Mouse (Mus musculus): ENCODE results near the gene Nckap5l. TPM values are rescaled to one million over a fixed set of nuclear protein-coding genes. Genes with fewer than 3 reads are reported as not detected.

The Nckap5l gene
- polyA plus RNA-seq, 2 experiments, result 14.1 to 24.4 TPM

- Histone ChIP-seq H3K27me3 (ENCODE audit: control insufficient read depth, insufficient read depth, low read length) (no peaks in the 10 kb centered on the region), H3K4me2 (replicated peaks; ENCODE audit: low read depth, low read length, severe bottlenecking) (no peak overlapping the region), H3K9me3 (ENCODE audit: control insufficient read depth, low read length) (no peaks in the 10 kb centered on the region), H3K4me1 (ENCODE audit: control insufficient read depth, insufficient read depth, low read length) (peaks cover 20% of the 10 kb centered on the region), H3K36me3 (ENCODE audit: control insufficient read depth, insufficient read depth, low read length) (peaks cover 28% of the 10 kb centered on the region), H3K4me3 (replicated peaks; ENCODE audit: low read length) (no peak overlapping the region), H3K27ac (replicated peaks; ENCODE audit: low read depth, low read length) (no peak overlapping the region), H3K9ac (ENCODE audit: low read depth, low read length, severe bottlenecking) (no peak overlapping the region)
- DNase-seq (ENCODE audit: low spot score) (no peak), ATAC-seq (ENCODE audit: low FRiP score, low read depth) (no peak)
- TF ChIP-seq POLR2A (IDR thresholded peaks at IDR 0.05; ENCODE audit: borderline replicate concordance, extremely low read depth, insufficient read depth, insufficient read length), result no peak
- WGBS, result 62% methylated on average over 6 of the region's 6 CpGs
These were observed 12.0 kb downstream of the Nckap5l start for GRCm38 (mm10) chr15:99445567-99445966.

GRCm38 (mm10) chr15:99442358-99442757 lies 15.2 kb downstream of the Nckap5l start:
- Histone ChIP-seq H3K27me3 (ENCODE audit: control insufficient read depth, insufficient read depth, low read length) (no peaks in the 10 kb centered on the region), H3K9me3 (ENCODE audit: control insufficient read depth, low read length) (no peaks in the 10 kb centered on the region), H3K9ac (ENCODE audit: low read depth, low read length, severe bottlenecking) (no peak overlapping the region), H3K36me3 (ENCODE audit: control insufficient read depth, insufficient read depth, low read length) (peaks cover 37% of the 10 kb centered on the region), H3K4me2 (replicated peaks; ENCODE audit: low read depth, low read length, severe bottlenecking) (no peak overlapping the region), H3K4me3 (replicated peaks; ENCODE audit: low read length) (no peak overlapping the region), H3K27ac (replicated peaks; ENCODE audit: low read depth, low read length) (no peak overlapping the region), H3K4me1 (ENCODE audit: control insufficient read depth, insufficient read depth, low read length) (peaks cover 32% of the 10 kb centered on the region)
- DNase-seq (ENCODE audit: low spot score), result no peak
- WGBS, result 77% methylated on average over 7 of the region's 7 CpGs
- TF ChIP-seq POLR2A (IDR thresholded peaks at IDR 0.05; ENCODE audit: borderline replicate concordance, extremely low read depth, insufficient read depth, insufficient read length), result no peak
- no peak for ATAC-seq (ENCODE audit: low FRiP score, low read depth)

- TF ChIP-seq POLR2A (IDR thresholded peaks at IDR 0.05; ENCODE audit: borderline replicate concordance, extremely low read depth, insufficient read depth, insufficient read length), result no peak
- DNase-seq (ENCODE audit: low spot score) (peak; percentile 38), ATAC-seq (ENCODE audit: low FRiP score, low read depth) (peak; percentile 37)
- Histone ChIP-seq H3K4me1 (ENCODE audit: control insufficient read depth, insufficient read depth, low read length) (peaks cover 45% of the 10 kb centered on the region), H3K4me2 (replicated peaks; ENCODE audit: low read depth, low read length, severe bottlenecking) (peak overlapping the region; percentile 6; the same call in 1 of the 2 replicates), H3K36me3 (ENCODE audit: control insufficient read depth, insufficient read depth, low read length) (peaks cover 45% of the 10 kb centered on the region), H3K27me3 (ENCODE audit: control insufficient read depth, insufficient read depth, low read length) (no peaks in the 10 kb centered on the region), H3K9ac (ENCODE audit: low read depth, low read length, severe bottlenecking) (peak overlapping the region; percentile 31; the same call in 1 of the 2 replicates), H3K27ac (replicated peaks; ENCODE audit: low read depth, low read length) (peak overlapping the region; percentile 72), H3K4me3 (replicated peaks; ENCODE audit: low read length) (no peak overlapping the region), H3K9me3 (ENCODE audit: control insufficient read depth, low read length) (no peaks in the 10 kb centered on the region)
- WGBS, result 39% methylated on average over 8 of the region's 8 CpGs
These were observed 16.6 kb downstream of the Nckap5l start for GRCm38 (mm10) chr15:99440816-99441457.

- DNase-seq (ENCODE audit: low spot score) (peak; percentile 79), ATAC-seq (ENCODE audit: low FRiP score, low read depth) (peak; percentile 85)
- Histone ChIP-seq H3K4me2 (replicated peaks; ENCODE audit: low read depth, low read length, severe bottlenecking) (peak overlapping the region; percentile 6; the same call in 1 of the 2 replicates), H3K27me3 (ENCODE audit: control insufficient read depth, insufficient read depth, low read length) (no peaks in the 10 kb centered on the region), H3K36me3 (ENCODE audit: control insufficient read depth, insufficient read depth, low read length) (peaks cover 43% of the 10 kb centered on the region), H3K9ac (ENCODE audit: low read depth, low read length, severe bottlenecking) (peak overlapping the region; percentile 31; the same call in 1 of the 2 replicates), H3K27ac (replicated peaks; ENCODE audit: low read depth, low read length) (peak overlapping the region; percentile 72), H3K9me3 (ENCODE audit: control insufficient read depth, low read length) (no peaks in the 10 kb centered on the region), H3K4me3 (replicated peaks; ENCODE audit: low read length) (no peak overlapping the region), H3K4me1 (ENCODE audit: control insufficient read depth, insufficient read depth, low read length) (peaks cover 48% of the 10 kb centered on the region)
- 45% methylated on average over 2 of the region's 2 CpGs for WGBS
- TF ChIP-seq POLR2A (IDR thresholded peaks at IDR 0.05; ENCODE audit: borderline replicate concordance, extremely low read depth, insufficient read depth, insufficient read length), result no peak
These were observed 17.3 kb downstream of the Nckap5l start for GRCm38 (mm10) chr15:99440112-99440815.

- no peak overlapping the region for H3K4me2 ChIP-seq (replicated peaks; ENCODE audit: low read depth, low read length, severe bottlenecking)
- DNase-seq (ENCODE audit: low spot score) (no peak), ATAC-seq (ENCODE audit: low FRiP score, low read depth) (no peak)
- no peak overlapping the region for H3K4me3 ChIP-seq (replicated peaks; ENCODE audit: low read length)
- no peaks in the 10 kb centered on the region for H3K9me3 ChIP-seq (ENCODE audit: control insufficient read depth, low read length)
- WGBS, result 73% methylated on average over 8 of the region's 8 CpGs
- H3K9ac ChIP-seq (ENCODE audit: low read depth, low read length, severe bottlenecking), result no peak overlapping the region
- H3K27ac ChIP-seq (replicated peaks; ENCODE audit: low read depth, low read length), result no peak overlapping the region
- peaks cover 48% of the 10 kb centered on the region for H3K4me1 ChIP-seq (ENCODE audit: control insufficient read depth, insufficient read depth, low read length)
- peaks cover 39% of the 10 kb centered on the region for H3K36me3 ChIP-seq (ENCODE audit: control insufficient read depth, insufficient read depth, low read length)
- TF ChIP-seq POLR2A (IDR thresholded peaks at IDR 0.05; ENCODE audit: borderline replicate concordance, extremely low read depth, insufficient read depth, insufficient read length), result no peak
- no peaks in the 10 kb centered on the region for H3K27me3 ChIP-seq (ENCODE audit: control insufficient read depth, insufficient read depth, low read length)
These were observed 18.4 kb downstream of the Nckap5l start for GRCm38 (mm10) chr15:99438966-99439698.
